Comparison of ENCODE assay signal across 24 mouse cellular contexts in genomic region chr3:154536134-154536533, GRCm38 (mm10).
DNase-seq lines count a peak whose midpoint lies in the region; ATAC-seq and TF ChIP-seq lines count a peak whose summit lies in the region.
"Had no signal": no experiment of that assay in that cellular context is flagged by ENCODE, and none has a peak within 500 bp of the region (broad histone marks: within the 10 kb centered on the region; RNA-seq: fewer than 3 reads in every experiment).

No protein-coding gene starts in this region.

- ATAC-seq in intestine, embryonic 14.5 days (replicated peaks; ENCODE audit: low FRiP score, low TSS enrichment, low read depth) = peak; percentile 86
- ATAC-seq in intestine, postnatal 0 days = no peak
- peak; percentile 81 for ATAC-seq in intestine, embryonic 15.5 days
- ATAC-seq in intestine, embryonic 16.5 days = peak; percentile 77
- peak; percentile 65; the same call in 1 of the 2 replicates for ATAC-seq in stomach, embryonic 16.5 days (ENCODE audit: insufficient read depth, low FRiP score)
- ATAC-seq in hindbrain, embryonic 14.5 days (ENCODE audit: low FRiP score) = no peak
- ATAC-seq: forebrain, embryonic 14.5 days; forebrain, embryonic 16.5 days had no signal

- H3K4me3 ChIP-seq in intestine, embryonic 14.5 days (ENCODE audit: low read depth, low read length) = no peak overlapping the region
- no peak overlapping the region for H3K4me3 ChIP-seq in intestine, postnatal 0 days (ENCODE audit: low read depth, low read length)
- H3K4me3 ChIP-seq in intestine, embryonic 15.5 days (replicated peaks) = no peak overlapping the region
- H3K4me3 ChIP-seq in intestine, embryonic 16.5 days (ENCODE audit: low read length) = no peak overlapping the region
- no peak overlapping the region for H3K4me3 ChIP-seq in stomach, embryonic 16.5 days (replicated peaks; ENCODE audit: low read length)
- no peak overlapping the region for H3K4me3 ChIP-seq in hindbrain, embryonic 14.5 days (replicated peaks; ENCODE audit: low read length)
- H3K4me3 ChIP-seq: embryonic facial prominence, embryonic 12.5 days; embryonic facial prominence, embryonic 15.5 days; erythroblast, embryonic 14.5 days; forebrain, embryonic 10.5 days; forebrain, embryonic 12.5 days had no signal

- no peak overlapping the region for H3K9ac ChIP-seq in intestine, embryonic 14.5 days (ENCODE audit: low read length)
- H3K9ac ChIP-seq in intestine, postnatal 0 days (ENCODE audit: low read depth, low read length) = no peak overlapping the region
- H3K9ac ChIP-seq in intestine, embryonic 15.5 days = no peak overlapping the region
- H3K9ac ChIP-seq in intestine, embryonic 16.5 days (ENCODE audit: low read depth, low read length) = no peak overlapping the region
- no peak overlapping the region for H3K9ac ChIP-seq in stomach, embryonic 16.5 days (ENCODE audit: low read length)
- H3K9ac ChIP-seq in hindbrain, embryonic 14.5 days = no peak overlapping the region
- H3K9ac ChIP-seq: embryonic facial prominence, embryonic 12.5 days; embryonic facial prominence, embryonic 15.5 days had no signal

- H3K27ac ChIP-seq in intestine, embryonic 14.5 days (ENCODE audit: low read depth) = peak overlapping the region; percentile 64; the same call in 1 of the 2 replicates
- H3K27ac ChIP-seq in intestine, postnatal 0 days (ENCODE audit: low read depth, low read length) = no peak overlapping the region
- no peak overlapping the region for H3K27ac ChIP-seq in intestine, embryonic 15.5 days
- no peak overlapping the region for H3K27ac ChIP-seq in intestine, embryonic 16.5 days (ENCODE audit: low read length)
- no peak overlapping the region for H3K27ac ChIP-seq in stomach, embryonic 16.5 days (ENCODE audit: low read length)
- no peak overlapping the region for H3K27ac ChIP-seq in hindbrain, embryonic 14.5 days
- H3K27ac ChIP-seq: embryonic facial prominence, embryonic 12.5 days; embryonic facial prominence, embryonic 15.5 days; forebrain, embryonic 10.5 days; forebrain, embryonic 12.5 days had no signal

- DNase-seq in intestine, embryonic 14.5 days (ENCODE audit: low spot score) = no peak
- DNase-seq in hindbrain, embryonic 14.5 days (ENCODE audit: low spot score) = no peak
- no peak for DNase-seq in ovary, postnatal 14 days (ENCODE audit: low spot score)
- DNase-seq: adrenal gland, adult 2 months; adrenal gland, postnatal 10 days; adrenal gland, postnatal 25 days; cerebellum, adult 11 months; cerebellum, adult 18-20 months; cerebellum, adult 8-10 months; cerebellum, adult 9-11 months; cerebellum, postnatal 14 days; cerebellum, postnatal 36 days; embryo, embryonic 11 days had no signal

- H3K9me3 ChIP-seq in intestine, embryonic 14.5 days (ENCODE audit: control insufficient read depth, low read length) = no peaks in the 10 kb centered on the region
- no peaks in the 10 kb centered on the region for H3K9me3 ChIP-seq in intestine, postnatal 0 days (ENCODE audit: control insufficient read depth)
- H3K9me3 ChIP-seq in intestine, embryonic 15.5 days = no peaks in the 10 kb centered on the region
- no peaks in the 10 kb centered on the region for H3K9me3 ChIP-seq in intestine, embryonic 16.5 days (ENCODE audit: control insufficient read depth, low read length)
- no peaks in the 10 kb centered on the region for H3K9me3 ChIP-seq in stomach, embryonic 16.5 days (replicated peaks; ENCODE audit: control insufficient read depth, low read length)
- H3K9me3 ChIP-seq in hindbrain, embryonic 14.5 days (ENCODE audit: control insufficient read depth, low read length) = no peaks in the 10 kb centered on the region
- H3K9me3 ChIP-seq: embryonic facial prominence, embryonic 12.5 days; embryonic facial prominence, embryonic 15.5 days; forebrain, embryonic 10.5 days; forebrain, embryonic 12.5 days had no signal

- H3K36me3 ChIP-seq in intestine, embryonic 14.5 days (ENCODE audit: control insufficient read depth, insufficient read depth, low read length) = no peaks in the 10 kb centered on the region
- H3K36me3 ChIP-seq in intestine, postnatal 0 days (ENCODE audit: control insufficient read depth, insufficient read depth) = no peaks in the 10 kb centered on the region
- H3K36me3 ChIP-seq in intestine, embryonic 15.5 days = no peaks in the 10 kb centered on the region
- no peaks in the 10 kb centered on the region for H3K36me3 ChIP-seq in intestine, embryonic 16.5 days (ENCODE audit: control insufficient read depth, insufficient read depth, low read length)
- no peaks in the 10 kb centered on the region for H3K36me3 ChIP-seq in stomach, embryonic 16.5 days (ENCODE audit: control insufficient read depth, insufficient read depth, low read length)
- H3K36me3 ChIP-seq in hindbrain, embryonic 14.5 days (replicated peaks; ENCODE audit: control insufficient read depth, insufficient read depth) = no peaks in the 10 kb centered on the region
- H3K36me3 ChIP-seq: embryonic facial prominence, embryonic 12.5 days; embryonic facial prominence, embryonic 15.5 days; forebrain, embryonic 10.5 days; forebrain, embryonic 12.5 days had no signal

- 31% methylated on average over 5 of the region's 5 CpGs for WGBS in intestine, embryonic 14.5 days
- 63% methylated on average over 5 of the region's 5 CpGs for WGBS in intestine, postnatal 0 days
- WGBS in intestine, embryonic 15.5 days = 42% methylated on average over 5 of the region's 5 CpGs
- 47% methylated on average over 5 of the region's 5 CpGs for WGBS in intestine, embryonic 16.5 days
- WGBS in stomach, embryonic 16.5 days = 46% methylated on average over 5 of the region's 5 CpGs
- 83% methylated on average over 5 of the region's 5 CpGs for WGBS in hindbrain, embryonic 14.5 days

- peaks cover 4% of the 10 kb centered on the region; the same call in 1 of the 2 replicates for H3K4me1 ChIP-seq in intestine, embryonic 14.5 days (replicated peaks; ENCODE audit: control insufficient read depth, insufficient read depth, low read length)
- H3K4me1 ChIP-seq in intestine, postnatal 0 days (replicated peaks; ENCODE audit: control insufficient read depth, insufficient read depth, low read length) = no peaks in the 10 kb centered on the region
- H3K4me1 ChIP-seq in intestine, embryonic 15.5 days (replicated peaks) = no peaks in the 10 kb centered on the region
- H3K4me1 ChIP-seq in intestine, embryonic 16.5 days (ENCODE audit: control insufficient read depth, insufficient read depth, low read length) = no peaks in the 10 kb centered on the region
- H3K4me1 ChIP-seq in stomach, embryonic 16.5 days (ENCODE audit: control insufficient read depth, insufficient read depth, low read length) = no peaks in the 10 kb centered on the region
- H3K4me1 ChIP-seq in hindbrain, embryonic 14.5 days (replicated peaks; ENCODE audit: control insufficient read depth, insufficient read depth, low read length) = no peaks in the 10 kb centered on the region
- H3K4me1 ChIP-seq: embryonic facial prominence, embryonic 12.5 days; embryonic facial prominence, embryonic 15.5 days; forebrain, embryonic 10.5 days; forebrain, embryonic 12.5 days had no signal

- no peak for TF ChIP-seq CTCF in intestine, postnatal 0 days (IDR thresholded peaks at IDR 0.05; ENCODE audit: low read depth)

- H3K27me3 ChIP-seq in intestine, embryonic 14.5 days (replicated peaks; ENCODE audit: control insufficient read depth, insufficient read depth, low read length) = no peaks in the 10 kb centered on the region
- H3K27me3 ChIP-seq in intestine, postnatal 0 days (replicated peaks; ENCODE audit: control insufficient read depth, insufficient read depth, low read length) = no peaks in the 10 kb centered on the region
- no peaks in the 10 kb centered on the region for H3K27me3 ChIP-seq in intestine, embryonic 15.5 days (replicated peaks)
- no peaks in the 10 kb centered on the region for H3K27me3 ChIP-seq in intestine, embryonic 16.5 days (replicated peaks; ENCODE audit: control insufficient read depth, insufficient read depth, low read length)
- no peaks in the 10 kb centered on the region for H3K27me3 ChIP-seq in stomach, embryonic 16.5 days (ENCODE audit: control insufficient read depth, insufficient read depth, low read length)
- H3K27me3 ChIP-seq in hindbrain, embryonic 14.5 days (ENCODE audit: control insufficient read depth, insufficient read depth, low read length) = no peaks in the 10 kb centered on the region
- H3K27me3 ChIP-seq: embryonic facial prominence, embryonic 12.5 days; embryonic facial prominence, embryonic 15.5 days; forebrain, embryonic 12.5 days had no signal

- H3K4me2 ChIP-seq in intestine, embryonic 14.5 days (ENCODE audit: low read length) = no peak overlapping the region
- no peak overlapping the region for H3K4me2 ChIP-seq in intestine, postnatal 0 days (replicated peaks; ENCODE audit: low read depth)
- H3K4me2 ChIP-seq in intestine, embryonic 15.5 days (replicated peaks) = no peak overlapping the region
- H3K4me2 ChIP-seq in intestine, embryonic 16.5 days (ENCODE audit: low read depth, low read length) = no peak overlapping the region
- H3K4me2 ChIP-seq in stomach, embryonic 16.5 days (ENCODE audit: low read depth, low read length) = no peak overlapping the region
- H3K4me2 ChIP-seq in hindbrain, embryonic 14.5 days (replicated peaks) = no peak overlapping the region
- H3K4me2 ChIP-seq: embryonic facial prominence, embryonic 12.5 days; embryonic facial prominence, embryonic 15.5 days; forebrain, embryonic 12.5 days had no signal

Comparison
In these comparisons a context has a peak if more than half of its experiments do, and no peak if none do; other contexts are left out.
1. ATAC-seq: peak in intestine, embryonic 14.5 days (single experiment), intestine, embryonic 15.5 days (single experiment), intestine, embryonic 16.5 days (single experiment) and stomach, embryonic 16.5 days (single experiment); none in intestine, postnatal 0 days (single experiment) and hindbrain, embryonic 14.5 days (single experiment).